Mouse (Mus musculus) activated CD4-positive, CD25-positive, alpha-beta regulatory T cell, adult 9 weeks (primary cell): ENCODE results near the gene Kcnj2. TPM values are rescaled to one million over a fixed set of nuclear protein-coding genes. Genes with fewer than 3 reads are reported as not detected.

ENCODE experiments used
- polyA plus RNA-seq: library from polyadenylated mRNA; unstranded; fragments of 100-300 nt; shearing (Covaris generic); gene quantifications from one replicate; pipeline ENCODE4 v1.2.1, GENCODE M21; 2017

Gene Kcnj2
- polyA plus RNA-seq: not detected

DNA sequence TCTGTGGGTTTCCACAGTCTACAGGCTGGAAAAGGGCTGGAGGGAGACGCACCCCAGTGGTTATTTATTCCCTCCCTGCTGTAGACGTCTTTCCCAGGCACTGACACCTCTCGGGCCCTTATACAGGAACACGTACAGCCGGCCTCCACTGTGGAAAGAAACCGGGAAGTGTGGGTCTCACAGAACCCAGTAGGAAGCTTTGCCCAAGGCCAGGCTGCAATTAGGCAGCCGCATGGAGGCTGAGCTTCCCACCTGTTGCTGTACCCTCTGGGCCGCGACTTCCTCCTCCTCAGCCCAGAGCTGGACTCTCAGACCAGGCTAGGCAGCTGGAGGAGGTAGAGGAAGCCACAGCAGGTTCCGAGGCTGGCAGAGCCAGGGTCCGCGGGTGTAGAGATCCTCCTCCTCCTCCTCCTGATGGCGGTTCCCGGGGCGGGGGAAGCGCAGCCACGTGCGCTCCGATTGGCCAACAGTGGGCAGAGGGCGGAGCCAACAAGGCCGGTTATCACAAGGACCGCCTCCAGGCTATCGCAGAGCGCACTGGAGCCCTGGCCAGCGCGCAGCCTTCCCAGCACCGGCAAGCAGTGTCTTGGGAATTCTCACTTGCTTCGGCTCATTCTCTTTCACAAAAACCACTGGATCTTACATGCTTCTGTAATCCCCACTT, at the start of gene Kcnj2:
Kcnj2 (plus strand) TSS at position 530 of the 664 bp plus-strand sequence.

Other genes starting within 250 kb of the Kcnj2 start
- gene Kcnj16, start 98.1 kb upstream of the Kcnj2 start, polyA plus RNA-seq: 0.46 TPM